ENCODE assay signal across 8 mouse cellular contexts in genomic region chr3:100161665-100162314, GRCm38 (mm10). TPM values are rescaled to one million over a fixed set of nuclear protein-coding genes. Genes with fewer than 3 reads are reported as not detected.
DNase-seq lines count a peak whose midpoint lies in the region; ATAC-seq lines count a peak whose summit lies in the region.

No protein-coding gene starts in this region.

- peak overlapping the region; percentile 60 for H3K27ac ChIP-seq in heart, embryonic 15.5 days
- peak overlapping the region; percentile 88 for H3K27ac ChIP-seq in hindbrain, embryonic 10.5 days
- H3K27ac ChIP-seq in midbrain, embryonic 13.5 days: peak overlapping the region; percentile 57

- no peak for DNase-seq in heart, adult 8-10 months (ENCODE audit: low spot score)
- peak; percentile 53 for DNase-seq in MEL-GATA-1-ER (ENCODE audit: extremely low read depth, low read depth)
- DNase-seq in hindbrain, embryonic 10.5 days (ENCODE audit: low spot score): no peak
- no peak for DNase-seq in adrenal gland, adult 8-10 months
- no peak for DNase-seq in embryo, embryonic 10.5 days (ENCODE audit: low spot score)
- DNase-seq in urinary bladder, adult 18-20 months (ENCODE audit: low spot score in 2 of 2): no peak

- H3K27me3 ChIP-seq in heart, embryonic 15.5 days: no peaks in the 10 kb centered on the region
- no peaks in the 10 kb centered on the region for H3K27me3 ChIP-seq in hindbrain, embryonic 10.5 days (ENCODE audit: insufficient read depth, poor library complexity, severe bottlenecking)
- no peaks in the 10 kb centered on the region for H3K27me3 ChIP-seq in midbrain, embryonic 13.5 days

- ATAC-seq in heart, embryonic 15.5 days (replicated peaks; ENCODE audit: insufficient number of reproducible peaks, insufficient read depth, low FRiP score, low read depth): no peak
- no peak for ATAC-seq in midbrain, embryonic 13.5 days

- peak overlapping the region; percentile 74 for H3K4me2 ChIP-seq in heart, embryonic 15.5 days
- H3K4me2 ChIP-seq in midbrain, embryonic 13.5 days (replicated peaks): peak overlapping the region; percentile 76

- H3K4me3 ChIP-seq in heart, embryonic 15.5 days: peak overlapping the region; percentile 80
- H3K4me3 ChIP-seq in hindbrain, embryonic 10.5 days: peak overlapping the region; percentile 81
- H3K4me3 ChIP-seq in midbrain, embryonic 13.5 days (replicated peaks): peak overlapping the region; percentile 89

- H3K4me1 ChIP-seq in heart, embryonic 15.5 days (replicated peaks): peaks cover 14% of the 10 kb centered on the region
- H3K4me1 ChIP-seq in hindbrain, embryonic 10.5 days (replicated peaks): peaks cover 15% of the 10 kb centered on the region
- peaks cover 30% of the 10 kb centered on the region for H3K4me1 ChIP-seq in midbrain, embryonic 13.5 days (replicated peaks)

- 1% methylated on average over 35 of the region's 35 CpGs for WGBS in heart, embryonic 15.5 days
- 2% methylated on average over 35 of the region's 35 CpGs for WGBS in hindbrain, embryonic 10.5 days
- WGBS in midbrain, embryonic 13.5 days: 2% methylated on average over 35 of the region's 35 CpGs

- peak overlapping the region; percentile 73 for H3K9ac ChIP-seq in heart, embryonic 15.5 days
- peak overlapping the region; percentile 93 for H3K9ac ChIP-seq in midbrain, embryonic 13.5 days (replicated peaks)

- H3K9me3 ChIP-seq in heart, embryonic 15.5 days (replicated peaks): no peaks in the 10 kb centered on the region
- no peaks in the 10 kb centered on the region for H3K9me3 ChIP-seq in hindbrain, embryonic 10.5 days
- H3K9me3 ChIP-seq in midbrain, embryonic 13.5 days: no peaks in the 10 kb centered on the region

- H3K36me3 ChIP-seq in heart, embryonic 15.5 days: peaks cover 24% of the 10 kb centered on the region
- H3K36me3 ChIP-seq in hindbrain, embryonic 10.5 days: peaks cover 41% of the 10 kb centered on the region
- H3K36me3 ChIP-seq in midbrain, embryonic 13.5 days: peaks cover 21% of the 10 kb centered on the region

RNA-seq across cellular contexts. Expression of gene Gdap2, which starts 0.4 kb away (rescaled TPM):
- 16.9 and 19.2 TPM in 2 replicates for polyA plus RNA-seq in heart, embryonic 15.5 days (2015; fragmentation: Nextera tagmentation; extraction: Ambion mirVana)
- total RNA-seq in heart, adult 8-10 months (2022): 1 to 10 TPM; 7.6 to 9.3 (median 7.8) TPM
- polyA plus RNA-seq in hindbrain, embryonic 10.5 days (2016; fragmentation: Nextera tagmentation; extraction: Ambion mirVana): 32.7 and 34.1 TPM in 2 replicates
- 40.5 and 40.6 TPM in 2 replicates for polyA plus RNA-seq in midbrain, embryonic 13.5 days (2015; fragmentation: Nextera tagmentation; extraction: Ambion mirVana)
- 10 to 100 TPM; 14.9 to 25.1 (median 17.1) TPM for total RNA-seq in adrenal gland, adult 8-10 months (2022)

RNA-seq across cellular contexts. Expression of gene Wdr3, which starts 0.4 kb away (rescaled TPM):
- 23.5 and 24.2 TPM in 2 replicates for polyA plus RNA-seq in heart, embryonic 15.5 days (2015; fragmentation: Nextera tagmentation; extraction: Ambion mirVana)
- total RNA-seq in heart, adult 8-10 months (2022): 10 to 100 TPM in 3 of 4 experiments, 1 to 10 TPM in 1; 7.3 to 12.9 (median 11.5) TPM
- polyA plus RNA-seq in hindbrain, embryonic 10.5 days (2016; fragmentation: Nextera tagmentation; extraction: Ambion mirVana): 41.2 and 64.6 TPM in 2 replicates
- polyA plus RNA-seq in midbrain, embryonic 13.5 days (2015; fragmentation: Nextera tagmentation; extraction: Ambion mirVana): 42.7 and 43.8 TPM in 2 replicates
- total RNA-seq in adrenal gland, adult 8-10 months (2022): 10 to 100 TPM; 23.8 to 35.2 (median 29.3) TPM
